Mouse (Mus musculus) heart, postnatal 0 days (tissue): ENCODE results near the gene Serpinf1.

Experiments used
- CTCF ChIP-seq: IDR thresholded peaks from 2 replicates; pipeline ENCODE4 v1.5.1; 2016; ENCODE audit warnings: antibody characterized with exemption, control low read depth, low read depth
- EP300 ChIP-seq: IDR thresholded peaks from 2 replicates; pipeline ENCODE4 v1.6.1; 2016; ENCODE audit warnings: antibody characterized with exemption, low read depth

- no peak for TF ChIP-seq CTCF
- no peak for TF ChIP-seq EP300
Observed at GRCm38 (mm10) chr11:75397452-75397851, 25.0 kb downstream of the Serpinf1 start.
